Mouse (Mus musculus) megakaryocyte, embryonic 14.5 days (primary cell): ENCODE results near the gene Prpf39. TPM values are rescaled to one million over a fixed set of nuclear protein-coding genes. Genes with fewer than 3 reads are reported as not detected.

Experiments used
- H3K27me3 ChIP-seq: replicated peaks from 2 replicates; pipeline ENCODE3; 2012; ENCODE audit warnings: inconsistent platforms
- H3K36me3 ChIP-seq: replicated peaks from 2 replicates; pipeline ENCODE3; 2012; ENCODE audit warnings: low read length, inconsistent platforms, mixed read lengths
- H3K4me1 ChIP-seq: 2 replicates; pipeline ENCODE4 v1.6.1; 2012; ENCODE audit warnings: inconsistent platforms
- H3K4me3 ChIP-seq: replicated peaks from 2 replicates; pipeline ENCODE3; 2012; ENCODE audit warnings: moderate library complexity, mild to moderate bottlenecking, inconsistent platforms
- H3K9me3 ChIP-seq: 2 replicates; pipeline ENCODE4 v1.6.1; 2012; ENCODE audit warnings: inconsistent platforms
- FLI1 ChIP-seq: IDR thresholded peaks from 2 replicates; pipeline ENCODE4 v1.6.1; 2012; ENCODE audit warnings: low read length, inconsistent platforms, mixed read lengths
- GATA1 ChIP-seq: IDR thresholded peaks from 3 replicates; pipeline ENCODE4 v1.6.1; 2012; ENCODE audit warnings: mixed read lengths, low read length, inconsistent platforms, borderline replicate concordance
- polyA plus RNA-seq: library from polyadenylated mRNA; stranded (reverse); fragments of >175 nt; gene quantifications from 2 replicates; pipeline ENCODE4 v1.2.3, GENCODE M21; 2012; ENCODE audit warnings: low replicate concordance; ENCODE audit not compliant: insufficient read depth

Prpf39 gene
- polyA plus RNA-seq, result 0.63 and 1.3 TPM in 2 replicates

DNA sequence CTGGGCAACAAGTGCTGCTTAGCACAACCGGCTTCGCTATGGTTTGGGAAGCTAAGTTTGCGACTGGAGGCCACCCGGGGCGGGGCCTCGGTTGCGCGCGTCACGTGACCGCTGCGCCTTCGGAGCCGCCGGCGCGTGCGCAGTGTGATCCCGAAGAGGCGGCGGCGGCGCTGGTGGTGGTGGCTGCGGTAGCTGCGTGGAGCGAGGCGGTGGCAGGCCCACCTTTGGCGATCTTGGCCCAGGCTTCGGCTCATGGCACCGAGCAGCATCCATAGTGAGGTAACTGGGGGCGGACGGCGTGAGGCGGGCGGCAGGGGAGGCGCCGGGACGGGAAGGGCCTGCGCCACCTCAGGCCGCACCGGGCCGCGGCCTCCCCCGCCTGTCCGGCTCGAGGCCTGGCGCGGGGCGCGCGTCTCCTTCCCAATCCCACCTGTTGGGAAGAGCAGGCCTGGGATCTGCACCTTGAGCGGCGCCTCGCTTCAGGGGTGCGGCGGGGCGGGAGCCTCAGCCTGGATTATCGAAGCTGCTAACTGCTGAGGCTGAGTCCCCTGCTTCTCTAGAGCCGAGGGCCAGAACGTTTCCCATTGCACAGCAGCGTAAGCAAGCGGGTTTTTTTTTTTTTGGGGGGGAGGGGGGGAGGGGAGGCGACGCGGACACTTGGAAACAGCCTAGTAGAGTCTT is at the start of gene Prpf39:
TSS of gene Prpf39 (plus strand) at position 144 of the 681 bp plus-strand sequence.
- Histone ChIP-seq H3K27me3 (no peaks in the 10 kb centered on the region), H3K9me3 (no peaks in the 10 kb centered on the region), H3K4me1 (peaks cover 22% of the 10 kb centered on the region), H3K4me3 (peak within 1 kb of the TSS; percentile 99), H3K36me3 (peaks cover 4% of the 10 kb centered on the region)
- TF ChIP-seq FLI1 (no peak), GATA1 (no peak)

- Histone ChIP-seq H3K4me3 (no peak overlapping the region), H3K4me1 (no peaks in the 10 kb centered on the region), H3K27me3 (no peaks in the 10 kb centered on the region), H3K36me3 (peaks cover 85% of the 10 kb centered on the region), H3K9me3 (no peaks in the 10 kb centered on the region)
- TF ChIP-seq FLI1 (no peak), GATA1 (no peak)
These were observed 28.4 kb upstream of the Prpf39 start for GRCm38 (mm10) chr12:65007725-65008124.

DNA sequence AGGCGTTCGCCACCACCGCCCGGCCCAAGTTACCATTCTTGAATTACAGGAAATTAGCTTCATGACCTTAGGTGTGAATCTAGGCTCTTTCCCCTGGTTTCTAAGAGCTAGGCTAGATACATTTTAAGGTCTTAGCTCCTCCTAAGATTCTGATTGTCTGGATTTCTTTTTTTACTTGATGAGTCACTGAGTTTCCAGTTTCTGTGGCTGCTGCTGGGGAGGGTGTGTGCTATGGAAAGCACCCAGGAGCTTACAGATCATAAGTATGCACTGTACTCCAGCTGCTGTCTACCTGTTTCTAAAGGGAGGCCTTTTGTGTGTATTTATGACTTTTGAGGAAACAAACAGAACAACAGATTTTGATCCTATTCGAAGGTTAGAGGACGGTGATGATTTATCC is 13.3 kb upstream of the Prpf39 start:
- H3K9me3 ChIP-seq, result no peaks in the 10 kb centered on the region
- no peaks in the 10 kb centered on the region for H3K27me3 ChIP-seq

GRCm38 (mm10) chr12:65035839-65036189 is 319 bp upstream of the Prpf39 start:
- H3K9me3 ChIP-seq, result no peaks in the 10 kb centered on the region

More for the DNA sequence above, 13.3 kb upstream of the Prpf39 start:
- Histone ChIP-seq H3K36me3 (peaks cover 37% of the 10 kb centered on the region), H3K4me3 (no peak overlapping the region), H3K4me1 (peaks cover 3% of the 10 kb centered on the region; the same call in 1 of the 2 replicates)
- TF ChIP-seq GATA1 (no peak), FLI1 (no peak)

DNA sequence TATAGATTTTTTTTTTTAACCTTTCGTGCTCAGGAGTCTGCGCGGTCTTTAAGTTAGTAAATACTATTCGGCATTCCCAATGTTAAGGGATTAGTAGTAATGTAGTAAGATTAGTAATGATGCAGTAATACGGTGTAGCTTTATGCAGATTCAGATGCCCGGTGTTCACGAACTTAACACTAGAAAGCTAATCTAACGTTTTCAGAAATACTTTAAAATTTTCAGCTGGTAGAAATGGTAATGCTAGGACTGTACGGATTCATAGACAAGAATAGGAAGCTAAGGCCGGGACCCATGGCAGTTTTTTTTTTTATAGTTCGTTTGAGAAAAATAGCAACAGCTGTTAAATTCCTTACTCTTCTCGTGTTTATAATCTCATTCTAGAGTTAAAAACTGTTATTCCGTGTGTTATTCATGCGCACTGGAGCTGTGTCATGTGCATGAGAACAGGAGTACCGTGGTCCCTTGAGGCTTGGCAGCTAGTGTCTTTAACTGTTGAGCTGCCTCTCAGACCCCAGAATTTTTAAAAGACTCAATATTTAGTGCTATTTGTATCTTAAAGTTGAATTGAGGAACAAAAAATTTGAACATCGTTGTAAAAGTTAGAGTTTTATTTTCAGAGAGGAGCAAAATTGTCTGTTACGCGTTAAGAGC is 886 bp downstream of the Prpf39 start:
- Histone ChIP-seq H3K36me3 (peaks cover 11% of the 10 kb centered on the region), H3K9me3 (no peaks in the 10 kb centered on the region), H3K4me3 (peak overlapping the region; percentile 99), H3K27me3 (no peaks in the 10 kb centered on the region), H3K4me1 (peaks cover 22% of the 10 kb centered on the region)
- TF ChIP-seq FLI1 (no peak), GATA1 (no peak)

More at GRCm38 (mm10) chr12:65035839-65036189, 319 bp upstream of the Prpf39 start:
- Histone ChIP-seq H3K27me3 (no peaks in the 10 kb centered on the region), H3K4me3 (peak overlapping the region; percentile 99), H3K36me3 (peaks cover 2% of the 10 kb centered on the region), H3K4me1 (peaks cover 22% of the 10 kb centered on the region)
- TF ChIP-seq FLI1, result no peak
- TF ChIP-seq GATA1, result no peak

DNA sequence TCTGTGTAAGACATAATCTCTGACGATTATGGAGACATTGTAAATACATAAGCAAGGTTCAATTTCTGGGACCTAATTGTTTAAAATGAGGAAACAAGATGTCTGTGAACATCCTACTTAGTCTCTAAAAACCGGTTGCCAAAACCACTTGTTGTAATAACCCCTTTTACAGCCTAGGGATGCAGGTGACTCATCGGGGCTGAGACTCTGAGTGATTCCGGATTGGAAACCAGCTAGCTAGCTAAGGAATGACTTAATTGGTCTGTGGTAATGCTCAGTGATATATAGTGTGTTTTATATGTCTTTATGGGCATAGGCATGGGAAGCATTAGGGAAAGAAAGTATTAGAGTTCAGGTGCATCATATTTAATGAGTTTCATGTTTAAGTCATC is 1.4 kb downstream of the Prpf39 start:
- Histone ChIP-seq H3K9me3 (no peaks in the 10 kb centered on the region), H3K27me3 (no peaks in the 10 kb centered on the region), H3K4me1 (peaks cover 22% of the 10 kb centered on the region), H3K36me3 (peaks cover 16% of the 10 kb centered on the region), H3K4me3 (peak overlapping the region; percentile 99)
- TF ChIP-seq GATA1 (no peak), FLI1 (no peak)

DNA sequence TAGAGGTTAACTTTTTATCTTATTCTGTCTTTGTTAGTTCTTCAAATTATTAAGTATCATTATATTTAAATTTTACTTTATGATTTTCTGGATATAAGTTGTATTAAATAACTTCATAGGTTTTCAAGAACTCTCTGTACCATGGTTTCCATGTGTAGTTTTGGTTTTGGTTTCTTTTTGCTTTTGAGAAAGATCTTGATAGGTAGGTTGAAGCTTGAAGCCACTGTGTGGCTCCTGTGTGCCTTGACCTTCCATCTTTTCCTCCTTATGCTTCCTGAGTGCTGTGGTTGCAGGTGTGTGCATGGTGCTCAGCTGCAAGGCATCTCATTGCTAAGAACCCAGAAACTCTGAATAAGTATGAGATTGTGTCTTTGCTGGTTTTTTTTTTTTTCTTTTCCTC is 12.7 kb downstream of the Prpf39 start:
- Histone ChIP-seq H3K36me3 (peaks cover 85% of the 10 kb centered on the region), H3K4me1 (peaks cover 3% of the 10 kb centered on the region; the same call in 1 of the 2 replicates), H3K9me3 (no peaks in the 10 kb centered on the region), H3K27me3 (no peaks in the 10 kb centered on the region), H3K4me3 (no peak overlapping the region)
- TF ChIP-seq FLI1 (no peak), GATA1 (no peak)

GRCm38 (mm10) chr12:65058203-65058602 is 22.1 kb downstream of the Prpf39 start:
- Histone ChIP-seq H3K9me3 (no peaks in the 10 kb centered on the region), H3K4me1 (no peaks in the 10 kb centered on the region), H3K4me3 (no peak overlapping the region), H3K27me3 (no peaks in the 10 kb centered on the region), H3K36me3 (peaks cover 94% of the 10 kb centered on the region)
- TF ChIP-seq GATA1, result no peak
- no peak for TF ChIP-seq FLI1

- H3K4me1 ChIP-seq, result peaks cover 8% of the 10 kb centered on the region; the same call in 1 of the 2 replicates
- no peak overlapping the region for H3K4me3 ChIP-seq
- H3K9me3 ChIP-seq, result no peaks in the 10 kb centered on the region
- H3K27me3 ChIP-seq, result no peaks in the 10 kb centered on the region
- TF ChIP-seq GATA1 (no peak), FLI1 (no peak)
- peaks cover 95% of the 10 kb centered on the region for H3K36me3 ChIP-seq
These were observed 24.9 kb downstream of the Prpf39 start for GRCm38 (mm10) chr12:65061082-65061481.

DNA sequence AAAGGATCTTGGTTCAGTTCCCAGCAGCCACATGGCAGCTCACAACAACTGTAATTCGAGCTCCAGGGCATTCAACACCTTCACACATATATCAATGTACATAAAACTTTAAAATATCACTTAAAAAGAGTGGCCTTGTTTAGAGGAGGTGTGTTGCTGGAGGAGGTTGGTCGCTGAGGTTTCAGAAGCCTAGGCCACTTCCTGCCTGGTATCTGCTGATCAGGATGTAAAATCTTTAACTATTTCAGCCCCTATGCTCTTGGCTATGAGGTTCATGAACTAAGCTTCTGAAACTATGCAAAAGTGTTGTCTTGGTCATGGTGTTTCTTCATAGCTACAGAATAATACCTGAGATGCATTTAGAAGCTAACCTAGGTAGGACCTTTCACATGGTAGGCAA is 29.1 kb downstream of the Prpf39 start:
- no peaks in the 10 kb centered on the region for H3K27me3 ChIP-seq
- H3K4me1 ChIP-seq, result peaks cover 8% of the 10 kb centered on the region; the same call in 1 of the 2 replicates
- TF ChIP-seq GATA1 (no peak), FLI1 (no peak)
- H3K36me3 ChIP-seq, result peaks cover 87% of the 10 kb centered on the region
- H3K9me3 ChIP-seq, result no peaks in the 10 kb centered on the region
- no peak overlapping the region for H3K4me3 ChIP-seq
